Comparison of ENCODE assay signal across 13 mouse cellular contexts in the genomic region with DNA sequence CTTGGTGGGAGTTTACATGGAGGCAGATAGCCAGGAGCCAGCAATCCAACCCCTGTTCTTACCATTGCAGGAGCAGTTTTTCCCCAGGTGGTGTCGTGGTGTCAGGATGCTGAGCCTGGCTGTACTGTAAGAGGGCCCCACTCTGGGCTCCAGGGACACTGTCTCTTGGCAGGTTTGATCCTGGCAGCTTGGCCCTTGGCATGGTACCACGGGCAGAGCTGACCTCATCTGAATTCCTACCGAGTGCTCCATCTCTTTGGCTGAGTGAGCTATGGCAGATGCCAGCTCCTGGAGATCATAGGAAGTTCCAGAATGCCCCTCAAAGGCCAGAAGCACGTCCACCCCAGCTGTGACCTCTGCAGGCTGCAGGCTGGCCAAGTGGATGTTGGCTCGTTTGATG. TPM values are rescaled to one million over a fixed set of nuclear protein-coding genes. Genes with fewer than 3 reads are reported as not detected.
DNase-seq lines count a peak whose midpoint lies in the region; ATAC-seq and TF ChIP-seq lines count a peak whose summit lies in the region.
"Had no signal": no experiment of that assay in that cellular context is flagged by ENCODE, and none has a peak within 500 bp of the region (broad histone marks: within the 10 kb centered on the region; RNA-seq: fewer than 3 reads in every experiment).

No protein-coding gene starts in this region.

- no peak for TF ChIP-seq POLR2A in heart, adult 2 months (IDR thresholded peaks at IDR 0.05; ENCODE audit: insufficient read depth, low read depth, low read length)

- H3K27ac ChIP-seq in heart, adult 2 months = no peak overlapping the region
- no peak overlapping the region for H3K27ac ChIP-seq in heart, embryonic 12.5 days (ENCODE audit: poor library complexity, severe bottlenecking)
- no peak overlapping the region for H3K27ac ChIP-seq in limb, embryonic 10.5 days
- H3K27ac ChIP-seq: embryonic facial prominence, embryonic 13.5 days; lung, embryonic 15.5 days had no signal

- no peak overlapping the region for H3K4me3 ChIP-seq in heart, adult 2 months
- no peak overlapping the region for H3K4me3 ChIP-seq in heart, embryonic 12.5 days
- H3K4me3 ChIP-seq in limb, embryonic 10.5 days = no peak overlapping the region
- H3K4me3 ChIP-seq: embryonic facial prominence, embryonic 13.5 days; lung, embryonic 15.5 days; myocyte had no signal

- TF ChIP-seq EP300 in heart, adult 2 months (IDR thresholded peaks at IDR 0.05; ENCODE audit: insufficient read depth, low read depth, low read length) = 0 out of 2 replicates have a peak, but pooled peaks have one; percentile 36

- intact Hi-C loops in heart, adult 2 months (cut with DNase I) = loop anchor here (5.0 kb wide), 1 partner anchor 115 kb away; no protein-coding TSS in a partner anchor

- H3K36me3 ChIP-seq in heart, adult 2 months (ENCODE audit: control insufficient read depth, insufficient read depth, low read length) = no peaks in the 10 kb centered on the region
- no peaks in the 10 kb centered on the region for H3K36me3 ChIP-seq in heart, embryonic 12.5 days
- no peaks in the 10 kb centered on the region for H3K36me3 ChIP-seq in limb, embryonic 10.5 days
- H3K36me3 ChIP-seq: embryonic facial prominence, embryonic 13.5 days; lung, embryonic 15.5 days had no signal

- peak; percentile 65 to 82 for DNase-seq in heart, adult 2 months
- DNase-seq in adipocyte (ENCODE audit: low spot score) = peak; percentile 40
- peak; percentile 96 for DNase-seq in cerebellum, adult 8-10 months
- DNase-seq in gastrocnemius, postnatal 4 days (ENCODE audit: low spot score in 2 of 2) = peak; percentile 34 to 66
- DNase-seq in kidney, adult 9 months = no peak
- no peak for DNase-seq in limb, embryonic 10.5 days (ENCODE audit: low spot score)
- DNase-seq in spleen, postnatal 10 days (ENCODE audit: low spot score in 2 of 2) = no peak

- TF ChIP-seq CTCF in heart, adult 2 months (IDR thresholded peaks at IDR 0.05) = peak; percentile 52

- ATAC-seq in heart, embryonic 12.5 days (ENCODE audit: insufficient number of reproducible peaks, low FRiP score) = no peak
- ATAC-seq: activated CD4-positive, CD25-positive, alpha-beta regulatory T cell, adult 4 months; intestine, embryonic 16.5 days had no signal

- no peak overlapping the region for H3K9ac ChIP-seq in heart, adult 2 months (ENCODE audit: low read depth, low read length)
- no peak overlapping the region for H3K9ac ChIP-seq in heart, embryonic 12.5 days
- H3K9ac ChIP-seq: embryonic facial prominence, embryonic 13.5 days; lung, embryonic 15.5 days had no signal

- H3K79me2 ChIP-seq in heart, adult 2 months (replicated peaks; ENCODE audit: control insufficient read depth, insufficient read depth, low read length) = no peaks in the 10 kb centered on the region

- H3K9me3 ChIP-seq in heart, embryonic 12.5 days (replicated peaks) = no peaks in the 10 kb centered on the region
- H3K9me3 ChIP-seq in limb, embryonic 10.5 days (replicated peaks) = no peaks in the 10 kb centered on the region
- H3K9me3 ChIP-seq: embryonic facial prominence, embryonic 13.5 days; lung, embryonic 15.5 days had no signal

- WGBS in heart, adult 2 months = 30% methylated on average over 5 of the region's 5 CpGs
- WGBS in heart, embryonic 12.5 days = 62% methylated on average over 5 of the region's 5 CpGs
- 72% methylated on average over 5 of the region's 5 CpGs for WGBS in limb, embryonic 10.5 days

- H3K4me2 ChIP-seq in heart, embryonic 12.5 days = no peak overlapping the region
- H3K4me2 ChIP-seq: embryonic facial prominence, embryonic 13.5 days; lung, embryonic 15.5 days had no signal

- peaks cover 3% of the 10 kb centered on the region; the same call in 1 of the 2 replicates for H3K4me1 ChIP-seq in heart, adult 2 months (ENCODE audit: control insufficient read depth, insufficient read depth, low read length)
- no peaks in the 10 kb centered on the region for H3K4me1 ChIP-seq in heart, embryonic 12.5 days (replicated peaks)
- H3K4me1 ChIP-seq in limb, embryonic 10.5 days = no peaks in the 10 kb centered on the region
- H3K4me1 ChIP-seq: embryonic facial prominence, embryonic 13.5 days; lung, embryonic 15.5 days had no signal

- no peaks in the 10 kb centered on the region for H3K27me3 ChIP-seq in heart, adult 2 months (ENCODE audit: control insufficient read depth, insufficient read depth, low read length)
- H3K27me3 ChIP-seq in heart, embryonic 12.5 days (replicated peaks) = 0 out of 2 replicates have a peak, but pooled peaks cover 5% of the 10 kb centered on the region
- no peaks in the 10 kb centered on the region for H3K27me3 ChIP-seq in limb, embryonic 10.5 days (ENCODE audit: low read depth, poor library complexity, severe bottlenecking)
- H3K27me3 ChIP-seq: embryonic facial prominence, embryonic 13.5 days; lung, embryonic 15.5 days had no signal

RNA-seq across cellular contexts. Expression of a gene that starts 57.9 kb away (rescaled TPM):
- total RNA-seq in heart, adult 2 months (2021) = 10 to 100 TPM; 11.4 to 13.2 TPM
- polyA plus RNA-seq in heart, adult 2 months (2012; rRNA removed) = 11.4 and 11.9 TPM in 2 replicates
- polyA plus RNA-seq in heart, embryonic 12.5 days (2016; fragmentation: Nextera tagmentation; extraction: Ambion mirVana) = 0.63 and 1.3 TPM in 2 replicates
- 10 to 100 TPM in 1 of 2 experiments, 1 to 10 TPM in 1; 9.6 to 11.1 TPM for total RNA-seq in gastrocnemius, postnatal 4 days (2021)
- polyA plus RNA-seq in limb, embryonic 10.5 days (2016; fragmentation: Nextera tagmentation; extraction: Ambion mirVana) = 1.2 TPM in 2 replicates

Comparison
In these comparisons a context has a peak if more than half of its experiments do, and no peak if none do; other contexts are left out.
1. DNase-seq: peak in heart, adult 2 months (2 of 2), adipocyte (single experiment), cerebellum, adult 8-10 months (single experiment) and gastrocnemius, postnatal 4 days (2 of 2); none in kidney, adult 9 months (single experiment), limb, embryonic 10.5 days (single experiment) and spleen, postnatal 10 days (0 of 2).